Mouse (Mus musculus) B cell, adult 62 days (primary cell): ENCODE data around the gene Wnt10a. TPM values are rescaled to one million over a fixed set of nuclear protein-coding genes. Genes with fewer than 3 reads are reported as not detected.

Source experiments
- total RNA-seq: library from RNA; stranded (reverse); gene quantifications from 4 replicates; pipeline ENCODE4 v1.2.4, GENCODE M21; 2023

Wnt10a gene
- 1.2 to 3.0 TPM (median 2.0 TPM) in 4 replicates for total RNA-seq

DNA sequence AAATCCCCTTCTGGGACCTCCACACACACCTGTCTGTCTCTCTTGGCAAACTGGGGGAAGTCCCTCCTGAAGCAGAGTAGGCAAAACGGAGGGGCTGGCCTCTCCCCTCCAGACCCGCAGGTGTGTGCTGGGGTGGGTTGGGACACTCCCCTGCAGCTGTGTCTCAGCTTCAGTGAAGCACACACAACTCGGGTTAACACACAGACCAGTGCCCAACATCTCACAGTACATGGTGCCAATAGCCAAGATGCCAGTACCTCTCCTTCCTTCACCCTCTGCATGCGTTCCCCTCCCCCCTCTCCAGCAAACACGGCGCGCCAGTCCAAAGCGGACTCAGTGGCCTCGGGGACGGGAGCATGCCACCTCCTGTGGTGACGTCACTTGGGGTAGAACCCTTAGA, at the start of gene Wnt10a:
TSS of gene Wnt10a (plus strand) at position 268 of the 400 bp plus-strand sequence.

DNA sequence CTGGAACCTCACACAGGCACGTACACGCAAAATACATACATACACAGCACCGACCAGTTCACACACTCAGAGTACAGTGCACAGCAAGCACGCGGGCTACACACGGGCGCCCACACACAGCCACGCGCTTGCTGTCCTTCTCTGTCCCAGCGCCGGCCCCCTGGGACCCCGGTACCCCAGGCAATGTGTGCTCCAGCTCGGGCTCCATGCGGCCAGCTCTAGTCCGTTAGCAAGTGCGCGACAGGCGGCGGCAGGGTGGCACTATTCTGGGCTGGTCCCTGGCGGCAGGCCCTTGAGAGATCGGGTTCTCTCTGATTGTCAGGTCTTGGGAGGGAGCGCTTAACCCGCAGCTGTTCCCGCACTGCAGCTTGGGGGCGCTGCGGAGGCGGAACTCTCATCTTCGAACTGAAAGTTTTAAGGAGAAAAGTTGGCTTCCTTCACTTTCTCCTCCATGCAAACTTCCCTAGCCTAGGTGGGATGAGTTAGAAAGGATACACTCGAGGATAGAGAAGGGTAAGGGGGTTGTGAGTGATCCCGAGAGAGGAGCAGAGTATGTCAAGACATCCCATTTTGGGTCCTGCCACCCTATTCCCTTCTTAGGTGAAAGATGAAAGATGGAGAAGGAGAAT, 42.6 kb upstream of the Wnt10a start, which contains the start of gene Prkag3:
TSS of gene Prkag3 (minus strand) at position 579 of the 629 bp plus-strand sequence.

GRCm38 (mm10) chr1:74771845-74771930, 19.6 kb upstream of the Wnt10a start, which contains the start of gene Wnt6:
Gene Wnt6 (plus strand): TSS chr1:74771892.

Other genes starting within 250 kb of the Wnt10a start
- 0.30 to 0.70 TPM (median 0.32 TPM) in 3 of 4 replicates, not detected in the other for gene Plcd4, start 248.6 kb upstream of the Wnt10a start, total RNA-seq
- gene Usp37, start 247.2 kb upstream of the Wnt10a start, total RNA-seq = 35.5 to 40.1 TPM (median 37.0 TPM) in 4 replicates
- gene Zfp142, start 203.3 kb upstream of the Wnt10a start, total RNA-seq = 45.5 to 47.8 TPM (median 46.6 TPM) in 4 replicates
- 8.4 to 9.6 TPM (median 9.3 TPM) in 4 replicates for gene Bcs1l, start 203.2 kb upstream of the Wnt10a start, total RNA-seq
- gene Rnf25, start 190.1 kb upstream of the Wnt10a start, total RNA-seq = 56.6 to 69.0 TPM (median 61.8 TPM) in 4 replicates
- gene Stk36, start 190.1 kb upstream of the Wnt10a start, total RNA-seq = 0.14 to 0.33 TPM (median 0.30 TPM) in 3 of 4 replicates, not detected in the other
- 40.5 to 45.2 TPM (median 43.5 TPM) in 4 replicates for gene Ttll4, start 129.8 kb upstream of the Wnt10a start, total RNA-seq
- 12.4 to 18.7 TPM (median 13.0 TPM) in 4 replicates for gene Cyp27a1, start 77.9 kb upstream of the Wnt10a start, total RNA-seq
- gene Prkag3, start 42.3 kb upstream of the Wnt10a start, total RNA-seq = not detected in 4 replicates
- gene Wnt6, start 19.6 kb upstream of the Wnt10a start, total RNA-seq = not detected in 4 replicates
- gene Cdk5r2, start 63.4 kb downstream of the Wnt10a start, total RNA-seq = not detected in 4 replicates
- gene Fev, start 93.9 kb downstream of the Wnt10a start, total RNA-seq = not detected in 4 replicates
- not detected in 4 replicates for gene Cryba2, start 101.6 kb downstream of the Wnt10a start, total RNA-seq
- gene Cfap65, start 144.1 kb downstream of the Wnt10a start, total RNA-seq = not detected in 4 replicates
- gene Ihh, start 160.2 kb downstream of the Wnt10a start, total RNA-seq = 0.32 to 0.88 TPM (median 0.42 TPM) in 4 replicates